Mouse (Mus musculus) gastrocnemius, postnatal 14 days (tissue): ENCODE measurements around the gene Got1. TPM values are rescaled to one million over a fixed set of nuclear protein-coding genes. Genes with fewer than 3 reads are reported as not detected.

ENCODE experiments used
- DNase-seq: peaks from one replicate; pipeline ENCODE4 v3.0.0; 2021; ENCODE audit warnings: mixed read lengths
- intact Hi-C: fragments of 180-260 bp; cut with DNase I; formaldehyde crosslinking; loops from one replicate; pipeline ENCODE4 v1.15.1; 2025; ENCODE audit warnings: low total_unique reads
- long read RNA-seq, 2 experiments: library from polyadenylated mRNA; stranded (forward); transcript quantifications; one replicate each; pipeline ENCODE4 v2.0.0; 2021
- total RNA-seq, 2 experiments: library from RNA; stranded (reverse); gene quantifications; 2 replicates each; pipeline ENCODE4 v1.2.3; 2021

Gene Got1
- total RNA-seq, result 100 to 1,000 TPM; 223 to 303 TPM
- long read RNA-seq, experiment 1, transcript Got1-201 (9 exons, 2,058 nt), result major isoform, 300 of 325 reads
- long read RNA-seq, experiment 1, partial matches to known transcripts, result 13 of 325 reads
- long read RNA-seq, experiment 1, other reads (novel, unspliced or antisense), result 10 of 325 reads
- long read RNA-seq, experiment 2, transcript Got1-201 (9 exons, 2,058 nt), result major isoform, 405 of 433 reads
- long read RNA-seq, experiment 2, partial matches to known transcripts, result 17 of 433 reads
- long read RNA-seq, experiment 2, other reads (novel, unspliced or antisense), result 8 of 433 reads

DNA sequence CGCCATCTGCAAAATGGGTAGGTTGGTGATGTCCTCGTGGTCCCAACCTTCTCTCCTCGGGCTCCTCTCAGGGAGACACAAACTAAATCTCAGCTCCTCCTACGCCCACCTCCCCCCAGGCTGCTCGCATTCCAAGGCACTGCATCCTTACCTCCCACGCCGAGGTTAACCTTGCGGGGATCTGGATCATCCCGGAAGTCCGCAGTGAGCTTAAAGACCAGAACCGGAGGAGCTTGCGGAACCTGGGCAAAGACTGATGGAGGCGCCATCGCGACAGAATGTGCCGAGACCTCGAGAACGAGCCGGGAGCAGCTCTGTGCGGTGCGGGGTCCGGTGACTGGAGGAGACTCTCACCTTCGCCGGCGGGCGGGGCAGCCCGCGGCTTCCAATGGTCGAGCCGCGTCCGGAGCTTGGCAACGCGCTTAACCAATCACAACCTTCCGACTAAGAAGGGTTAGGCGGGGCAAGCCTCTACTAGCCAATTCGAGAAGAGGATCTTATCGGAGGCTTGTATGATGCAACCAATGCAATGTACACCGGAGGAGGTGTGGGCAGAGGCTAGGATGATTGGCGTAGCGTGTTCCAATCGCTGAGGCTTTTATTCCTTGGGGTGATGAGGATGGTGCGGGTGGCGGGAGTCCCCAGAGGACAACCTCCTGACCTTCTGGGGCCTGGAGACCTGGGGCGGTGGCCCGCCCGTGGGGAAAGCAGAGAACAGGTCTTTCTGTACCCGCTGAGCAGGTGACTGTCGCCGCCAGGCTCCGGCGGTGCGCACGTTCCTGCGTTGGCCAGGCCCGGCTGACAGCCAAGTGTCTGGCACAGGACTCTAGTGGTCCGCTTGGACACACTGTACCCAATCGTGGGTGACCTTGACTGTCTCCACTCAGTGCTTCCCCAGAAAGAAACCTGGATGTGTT, at the start of gene Got1:
Gene Got1, minus strand, starts transcription at position 419 of the 917 bp plus-strand sequence.
- DNase-seq, result peak; percentile 93
- intact Hi-C loops, result no loop called here

- peak; percentile 76 for DNase-seq
- intact Hi-C loops, result no loop called here
Observed at GRCm38 (mm10) chr19:43570831-43571790, 46.7 kb upstream of the Got1 start.

DNA sequence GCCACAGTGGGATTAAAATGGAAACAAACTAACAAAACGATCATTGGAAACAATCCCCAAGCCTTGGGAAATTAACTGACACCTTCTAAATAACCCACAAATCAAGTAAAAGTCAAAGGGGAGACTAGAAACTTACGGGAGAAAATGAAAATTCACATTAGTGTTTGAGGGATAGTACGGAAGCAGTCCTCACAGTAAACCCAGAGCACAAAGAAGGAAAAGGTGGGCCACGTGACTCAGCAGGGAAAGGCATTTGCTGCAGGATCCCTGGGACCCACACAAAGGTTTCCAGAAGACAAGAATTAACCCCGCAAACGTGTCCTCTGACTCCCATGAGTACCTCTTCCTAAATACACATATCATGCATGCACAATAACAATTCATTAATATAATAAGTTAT, 44.7 kb upstream of the Got1 start:
- intact Hi-C loops, result no loop called here
- DNase-seq, result no peak

DNA sequence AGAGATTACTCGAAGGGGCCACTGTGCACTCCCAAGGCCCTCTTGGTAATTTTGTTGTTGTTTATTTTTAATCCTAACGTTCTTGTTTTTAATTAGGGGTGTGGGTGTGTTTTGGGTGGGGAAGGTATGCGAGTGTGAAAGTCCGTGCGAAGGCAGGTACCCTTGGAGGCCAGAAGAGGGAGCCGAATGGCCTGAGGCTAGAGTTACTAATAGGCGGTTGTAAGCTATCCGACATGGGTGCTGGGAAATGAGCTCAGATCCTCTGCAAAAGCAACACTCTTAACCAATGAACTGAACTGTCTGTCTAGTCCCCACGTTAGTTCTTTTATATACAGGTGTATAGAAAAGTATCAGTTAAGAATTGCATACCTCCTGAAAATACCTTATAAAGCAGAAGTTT, 43.9 kb upstream of the Got1 start:
- no peak for DNase-seq
- intact Hi-C loops, result no loop called here

DNA sequence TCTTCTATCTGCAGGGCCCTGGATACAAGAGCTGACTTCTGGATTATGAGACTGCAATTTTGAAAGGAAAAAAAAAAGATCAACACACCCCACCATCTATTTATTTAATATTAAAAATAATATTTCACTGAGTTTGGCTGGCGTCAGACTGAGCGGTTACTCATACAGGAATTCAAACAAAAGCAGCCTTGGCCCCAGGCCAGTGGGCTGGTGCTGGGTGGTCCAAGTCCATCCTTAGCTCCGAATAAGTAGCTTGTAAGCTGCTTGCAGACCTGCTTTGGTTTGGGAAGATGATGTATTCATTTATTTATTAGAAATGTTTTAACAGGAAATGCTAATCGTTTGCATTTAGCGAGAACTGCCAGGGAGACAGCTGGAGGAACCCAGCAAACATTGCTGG, 38.8 kb upstream of the Got1 start:
- peak; percentile 40 for DNase-seq
- intact Hi-C loops, result no loop called here

DNA sequence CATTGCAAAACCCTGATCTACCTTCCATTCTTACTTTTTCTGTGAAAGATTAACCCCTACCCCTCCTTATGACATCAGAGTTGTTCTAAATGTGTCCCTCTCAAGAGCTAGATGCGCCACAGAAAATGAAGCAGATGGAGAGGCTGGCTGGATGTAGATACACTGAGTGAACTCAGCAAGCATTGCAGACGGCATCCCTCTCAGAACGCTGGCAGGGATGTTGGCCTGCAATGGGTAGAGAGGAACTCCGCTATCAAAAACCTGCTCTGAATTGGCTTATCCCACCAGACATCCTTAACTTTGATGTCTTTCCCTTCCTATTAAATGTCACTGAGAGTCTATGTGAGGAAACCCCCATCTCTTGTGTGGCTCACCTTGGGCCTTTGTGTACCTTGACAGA, 37.4 kb upstream of the Got1 start:
- intact Hi-C loops, result no loop called here
- no peak for DNase-seq

GRCm38 (mm10) chr19:43560244-43560643, 35.8 kb upstream of the Got1 start:
- no peak for DNase-seq
- intact Hi-C loops, result no loop called here

GRCm38 (mm10) chr19:43551493-43551890, 27.1 kb upstream of the Got1 start:
- intact Hi-C loops, result no loop called here
- no peak for DNase-seq

- no peak for DNase-seq
- intact Hi-C loops, result no loop called here
Observed at GRCm38 (mm10) chr19:43550706-43551492, 26.5 kb upstream of the Got1 start.

GRCm38 (mm10) chr19:43548060-43548459, 23.7 kb upstream of the Got1 start:
- intact Hi-C loops, result no loop called here
- no peak for DNase-seq

DNA sequence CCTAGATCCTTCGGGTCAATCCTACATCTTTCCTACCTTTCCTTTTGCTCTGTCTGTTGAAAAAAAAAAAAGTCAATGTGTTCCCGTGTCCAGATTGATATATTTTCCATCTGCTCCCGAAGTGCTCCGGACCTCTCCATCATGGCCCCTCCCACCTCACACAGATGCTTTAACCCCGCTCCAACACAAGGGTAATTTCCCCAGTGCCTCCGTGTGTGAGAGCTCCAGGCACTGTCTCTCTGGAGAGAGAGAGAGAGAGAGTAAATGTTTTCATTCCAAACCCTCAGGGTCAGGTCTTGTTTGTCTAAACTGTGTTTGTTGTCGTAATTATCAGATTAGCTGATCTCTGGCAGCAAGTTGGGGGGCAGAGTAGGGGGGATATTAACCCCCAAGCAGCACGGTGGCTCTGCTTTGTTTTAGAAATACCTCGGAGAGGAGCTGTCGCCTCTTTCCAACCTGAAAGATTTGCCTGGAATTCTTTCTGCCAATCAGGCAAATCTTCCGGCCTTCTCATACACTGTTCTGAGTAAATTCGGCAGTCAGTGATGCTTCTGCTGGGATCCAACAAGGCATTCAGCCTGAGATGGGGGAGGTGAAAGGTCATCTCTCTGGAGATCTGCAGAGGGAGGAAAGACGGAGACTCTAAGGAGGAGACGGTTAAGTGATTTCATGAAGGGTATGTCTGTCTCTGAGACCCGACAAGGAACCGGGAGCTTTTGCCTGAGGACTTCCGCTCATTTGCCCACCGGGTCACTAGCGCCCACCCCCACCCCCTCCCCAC, 22.1 kb upstream of the Got1 start:
- intact Hi-C loops, result no loop called here
- no peak for DNase-seq

DNA sequence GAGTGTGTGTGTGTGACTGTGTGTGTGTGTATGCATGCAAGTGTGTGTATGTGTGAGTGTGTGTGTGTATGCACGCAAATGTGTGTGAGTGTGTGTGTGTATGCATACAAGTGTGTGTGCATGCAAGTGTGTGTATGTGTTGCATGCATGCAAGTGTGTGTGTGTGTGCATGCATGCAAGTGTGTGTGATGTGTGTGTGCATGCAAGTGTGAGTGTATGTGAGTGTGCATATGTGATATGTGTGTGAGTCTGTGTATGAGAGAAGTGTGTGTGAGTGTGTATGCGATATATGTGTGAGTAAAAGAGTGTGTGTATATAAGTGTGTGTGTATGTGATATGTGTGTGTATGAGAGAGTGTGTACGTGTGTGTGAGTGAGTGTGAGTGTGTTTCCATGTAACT, 11.0 kb upstream of the Got1 start:
- no peak for DNase-seq
- intact Hi-C loops, result loop anchor here (10.0 kb wide), 1 partner anchor 119 kb away; no protein-coding TSS in a partner anchor

- intact Hi-C loops, result loop anchor here (5.0 to 10.0 kb wide), 2 partner anchors 34 to 124 kb away; no protein-coding TSS in a partner anchor
- DNase-seq, result no peak
Observed at GRCm38 (mm10) chr19:43530921-43531320, 6.5 kb upstream of the Got1 start.

GRCm38 (mm10) chr19:43530197-43530770, 5.9 kb upstream of the Got1 start:
- intact Hi-C loops, result loop anchor here (5.0 to 10.0 kb wide), 2 partner anchors 33 to 125 kb away; no protein-coding TSS in a partner anchor
- DNase-seq, result peak; percentile 67

GRCm38 (mm10) chr19:43528056-43528587, 3.7 kb upstream of the Got1 start:
- intact Hi-C loops, result no loop called here
- no peak for DNase-seq

- peak; percentile 34 for DNase-seq
- intact Hi-C loops, result no loop called here
Observed at GRCm38 (mm10) chr19:43527131-43527530, 2.7 kb upstream of the Got1 start.

DNA sequence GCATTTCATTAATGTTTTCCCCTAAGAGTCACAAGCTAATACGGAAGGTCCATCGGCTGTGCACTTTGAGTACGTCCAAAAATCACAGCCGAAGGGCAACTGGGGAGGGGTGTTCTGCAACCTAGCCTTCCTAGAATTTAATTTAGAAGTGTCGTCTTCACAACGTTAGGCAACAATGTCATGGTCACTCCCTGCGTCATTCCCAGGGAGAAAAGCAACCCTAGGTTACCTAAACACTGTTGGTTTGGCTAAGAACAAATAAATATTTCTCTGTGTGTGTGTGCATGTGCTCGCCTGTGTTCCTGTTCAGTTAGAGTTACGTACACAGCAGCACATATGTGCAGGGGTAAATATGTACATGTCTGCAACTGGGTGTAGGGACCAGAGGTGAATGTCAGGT, 1.6 kb upstream of the Got1 start:
- no peak for DNase-seq
- intact Hi-C loops, result no loop called here
